Mouse (Mus musculus): ENCODE measurements around the gene Syne1.

- no peak for TF ChIP-seq CTCF (IDR thresholded peaks at IDR 0.05; ENCODE audit: control insufficient read depth, insufficient read depth, low read length)
- no peak for TF ChIP-seq POLR2A (IDR thresholded peaks at IDR 0.05; ENCODE audit: borderline replicate concordance, control insufficient read depth, low read depth, low read length)
These were observed 557.5 kb downstream of the Syne1 start for GRCm38 (mm10) chr10:4993802-4994201.

Data from bone marrow, adult 2 months (tissue).